Mouse (Mus musculus) heart, postnatal 0 days (tissue): ENCODE measurements around the gene Pdxdc1. TPM values are rescaled to one million over a fixed set of nuclear protein-coding genes. Genes with fewer than 3 reads are reported as not detected.
A peak's percentile ranks its signal among the peaks of the same experiment; 100 is the strongest.

Experiments
- ATAC-seq: fragments of 200-750 bp; cut with Nextera tagmentation; 2 replicates; pipeline ENCODE4 v1.8.0; 2017; ENCODE audit warnings: low read depth, moderate number of reproducible peaks, moderate library complexity; ENCODE audit not compliant: insufficient read depth
- DNase-seq: peaks from one replicate; pipeline ENCODE4 v3.0.0-alpha.2; 2016; ENCODE audit warnings: low spot score
- H3K27ac ChIP-seq: fragments of 300-500 bp; sonication (generic); 2 replicates; pipeline ENCODE4 v1.5.1; 2014; ENCODE audit warnings: low read depth, mild to moderate bottlenecking
- H3K27me3 ChIP-seq: fragments of 300-500 bp; sonication (generic); 2 replicates; pipeline ENCODE4 v1.6.1; 2014; ENCODE audit warnings: low read length, mixed read lengths; ENCODE audit not compliant: control insufficient read depth, insufficient read depth
- H3K36me3 ChIP-seq: fragments of 300-500 bp; sonication (generic); replicated peaks from 2 replicates; pipeline ENCODE4 v1.6.1; 2014; ENCODE audit warnings: low read length, mixed read lengths; ENCODE audit not compliant: control insufficient read depth, insufficient read depth
- H3K4me1 ChIP-seq: fragments of 300-500 bp; sonication (generic); 2 replicates; pipeline ENCODE4 v1.6.1; 2014; ENCODE audit warnings: antibody characterized with exemption; ENCODE audit not compliant: control insufficient read depth, insufficient read depth
- H3K4me2 ChIP-seq: fragments of 300-500 bp; sonication (generic); 2 replicates; pipeline ENCODE4 v1.6.1; 2014; ENCODE audit warnings: low read depth, mild to moderate bottlenecking, low read length, moderate library complexity
- H3K4me3 ChIP-seq: fragments of 300-500 bp; sonication (generic); 2 replicates; pipeline ENCODE4 v1.5.1; 2014; ENCODE audit warnings: low read depth, low read length
- H3K9ac ChIP-seq: fragments of 300-500 bp; sonication (generic); replicated peaks from 2 replicates; pipeline ENCODE4 v1.6.1; 2014; ENCODE audit warnings: low read depth, low read length, mixed read lengths
- H3K9me3 ChIP-seq: fragments of 300-500 bp; sonication (generic); replicated peaks from 2 replicates; pipeline ENCODE4 v1.6.1; 2016; ENCODE audit warnings: low read length; ENCODE audit not compliant: control insufficient read depth
- CTCF ChIP-seq: IDR thresholded peaks from 2 replicates; pipeline ENCODE4 v1.5.1; 2016; ENCODE audit warnings: antibody characterized with exemption, control low read depth, low read depth
- EP300 ChIP-seq: IDR thresholded peaks from 2 replicates; pipeline ENCODE4 v1.6.1; 2016; ENCODE audit warnings: antibody characterized with exemption, low read depth
- WGBS: fragments of 180-500 bp; shearing (Covaris S2); extraction: QIAGEN DNeasy Blood & Tissue Kit; methylation state at CpG from one replicate; pipeline ENCODE4 v1.1.7; 2014; 5-methylcytosine and 5-hydroxymethylcytosine counted together
- polyA plus RNA-seq: library from polyadenylated mRNA; unstranded; fragments of >200 nt; fragmentation: Nextera tagmentation; extraction: Ambion mirVana; gene quantifications from 2 replicates; pipeline ENCODE4 v1.2.1, GENCODE M21; 2015
- total RNA-seq: library from RNA; depleted of rRNA; stranded (reverse); fragments of >200 nt; gene quantifications from 2 replicates; pipeline ENCODE4 v1.2.3, GENCODE M21; 2014; ENCODE audit warnings: low replicate concordance; rRNA removed

Pdxdc1 gene
- 75.6 and 96.8 TPM in 2 replicates for total RNA-seq
- polyA plus RNA-seq: 46.4 and 49.9 TPM in 2 replicates

GRCm38 (mm10) chr16:13902888-13903483 is at the start of gene Pdxdc1, which contains the start of gene Mpv17l:
Gene Pdxdc1 (minus strand): TSS chr16:13903131.
Gene Mpv17l (plus strand): TSS chr16:13903161.
- TF ChIP-seq EP300 (0 out of 2 replicates have a peak, but pooled peaks have one; percentile 10), CTCF (no peak)
- Histone ChIP-seq H3K4me1 (peaks cover 10% of the 10 kb centered on the region; the same call in 1 of the 2 replicates), H3K27me3 (no peaks in the 10 kb centered on the region), H3K4me2 (peak within 1 kb of the TSS; percentile 81), H3K9me3 (no peaks in the 10 kb centered on the region), H3K36me3 (no peaks in the 10 kb centered on the region), H3K27ac (peak within 1 kb of the TSS; percentile 79), H3K9ac (peak within 1 kb of the TSS; percentile 94), H3K4me3 (peak within 1 kb of the TSS; percentile 98)
- WGBS: under 1% methylated on average over 54 of the region's 57 CpGs
- DNase-seq: peak; percentile 93
- peak; percentile 97 for ATAC-seq

GRCm38 (mm10) chr16:13951245-13951644 is 48.3 kb upstream of the Pdxdc1 start:
- 77% methylated on average over 3 of the region's 3 CpGs for WGBS

GRCm38 (mm10) chr16:13946306-13946705 is 43.4 kb upstream of the Pdxdc1 start:
- DNase-seq (no peak), ATAC-seq (no peak)
- no peaks in the 10 kb centered on the region for H3K36me3 ChIP-seq
- H3K4me1 ChIP-seq: no peaks in the 10 kb centered on the region
- no peak overlapping the region for H3K4me3 ChIP-seq
- H3K9me3 ChIP-seq: no peaks in the 10 kb centered on the region
- WGBS: 93% methylated on average over 1 of the region's 1 CpGs
- peaks cover under 1% of the 10 kb centered on the region; the same call in 1 of the 2 replicates for H3K27me3 ChIP-seq
- H3K27ac ChIP-seq: no peak overlapping the region
- H3K9ac ChIP-seq: no peak overlapping the region
- TF ChIP-seq CTCF (no peak), EP300 (no peak)
- H3K4me2 ChIP-seq: no peak overlapping the region

More at GRCm38 (mm10) chr16:13951245-13951644, 48.3 kb upstream of the Pdxdc1 start:
- no peaks in the 10 kb centered on the region for H3K4me1 ChIP-seq
- H3K4me2 ChIP-seq: no peak overlapping the region
- H3K4me3 ChIP-seq: no peak overlapping the region
- H3K27ac ChIP-seq: no peak overlapping the region
- H3K9me3 ChIP-seq: no peaks in the 10 kb centered on the region
- no peak overlapping the region for H3K9ac ChIP-seq
- TF ChIP-seq EP300: no peak
- TF ChIP-seq CTCF: no peak
- ATAC-seq (no peak), DNase-seq (no peak)
- no peaks in the 10 kb centered on the region for H3K36me3 ChIP-seq
- H3K27me3 ChIP-seq: no peaks in the 10 kb centered on the region

GRCm38 (mm10) chr16:13945153-13945552 is 42.2 kb upstream of the Pdxdc1 start:
- H3K36me3 ChIP-seq: no peaks in the 10 kb centered on the region
- WGBS: 61% methylated on average over 4 of the region's 4 CpGs
- H3K4me1 ChIP-seq: no peaks in the 10 kb centered on the region
- ATAC-seq: no peak
- DNase-seq: no peak
- TF ChIP-seq EP300 (no peak), CTCF (no peak)
- peaks cover 5% of the 10 kb centered on the region; the same call in 1 of the 2 replicates for H3K27me3 ChIP-seq
- no peak overlapping the region for H3K4me3 ChIP-seq
- no peaks in the 10 kb centered on the region for H3K9me3 ChIP-seq
- H3K4me2 ChIP-seq: no peak overlapping the region
- no peak overlapping the region for H3K27ac ChIP-seq
- no peak overlapping the region for H3K9ac ChIP-seq

GRCm38 (mm10) chr16:13944752-13945151 is 41.8 kb upstream of the Pdxdc1 start:
- DNase-seq (no peak), ATAC-seq (no peak)
- H3K4me2 ChIP-seq: no peak overlapping the region
- WGBS: 71% methylated on average over 5 of the region's 5 CpGs
- H3K27me3 ChIP-seq: peaks cover 7% of the 10 kb centered on the region; the same call in 1 of the 2 replicates
- no peak overlapping the region for H3K9ac ChIP-seq
- TF ChIP-seq EP300 (no peak), CTCF (no peak)
- H3K4me1 ChIP-seq: no peaks in the 10 kb centered on the region
- no peak overlapping the region for H3K4me3 ChIP-seq
- no peaks in the 10 kb centered on the region for H3K9me3 ChIP-seq
- no peak overlapping the region for H3K27ac ChIP-seq
- H3K36me3 ChIP-seq: no peaks in the 10 kb centered on the region
